Mouse (Mus musculus) liver (tissue): Measurements from ENCODE around the gene Kmt2d.

Source experiments
- DNase-seq: peaks from one replicate; pipeline ENCODE4 v3.0.0-alpha.2; 2020; ENCODE audit warnings: mixed read lengths

The Kmt2d gene

DNA sequence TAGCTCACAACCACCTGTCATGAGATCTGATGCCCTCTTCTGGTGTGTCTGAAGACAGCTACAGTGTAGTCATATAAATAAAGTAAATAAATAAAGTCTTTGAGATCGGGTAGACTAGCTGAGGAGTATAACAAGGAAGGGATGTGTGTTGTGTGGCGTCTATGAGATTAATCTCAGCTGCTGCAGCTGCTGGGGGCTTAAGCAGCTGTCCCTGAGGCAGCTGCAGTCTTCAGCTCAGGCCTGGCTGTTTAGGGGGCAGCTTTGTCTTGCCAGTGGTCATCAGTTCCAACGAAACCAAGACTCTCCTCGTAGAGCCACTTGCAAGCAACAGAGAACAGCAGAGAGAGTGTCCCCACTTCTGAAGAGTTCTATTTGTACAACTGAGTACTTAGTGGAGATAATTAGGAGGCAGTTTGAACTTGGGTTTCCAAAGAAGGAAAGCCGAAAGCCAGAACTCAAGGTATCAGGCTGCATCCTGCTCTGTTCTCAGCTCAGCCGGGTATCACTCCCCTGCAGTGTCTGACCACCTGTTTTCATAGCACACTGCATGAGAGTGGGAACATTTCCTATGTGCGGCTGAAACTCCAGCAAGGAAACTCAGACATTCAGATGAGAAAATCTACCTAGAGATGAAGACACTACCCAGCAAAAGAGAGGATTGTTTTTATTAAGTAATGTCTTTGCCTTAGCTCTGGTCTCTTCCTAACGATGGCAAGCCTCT lies 15.8 kb upstream of the Kmt2d start:
- DNase-seq: no peak

DNA sequence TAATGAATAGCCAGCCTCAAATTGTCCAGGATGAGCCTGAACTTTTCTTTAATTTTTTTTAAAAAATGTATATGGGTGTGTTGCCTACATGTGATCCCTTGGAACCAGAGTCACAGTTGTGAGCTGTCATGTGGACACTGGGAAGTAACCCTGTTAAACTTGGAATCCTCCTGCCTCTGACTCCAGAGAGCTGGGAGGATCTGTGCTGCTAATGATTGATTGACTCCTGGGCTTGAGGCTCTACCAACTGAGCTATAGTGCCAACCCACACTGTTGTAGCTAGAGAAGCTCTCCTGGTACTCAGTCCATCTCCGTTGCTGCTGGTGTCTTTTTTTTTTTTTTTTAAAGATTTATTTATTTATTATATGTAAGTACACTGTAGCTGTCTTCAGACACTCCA lies 13.1 kb upstream of the Kmt2d start:
- DNase-seq: no peak

DNA sequence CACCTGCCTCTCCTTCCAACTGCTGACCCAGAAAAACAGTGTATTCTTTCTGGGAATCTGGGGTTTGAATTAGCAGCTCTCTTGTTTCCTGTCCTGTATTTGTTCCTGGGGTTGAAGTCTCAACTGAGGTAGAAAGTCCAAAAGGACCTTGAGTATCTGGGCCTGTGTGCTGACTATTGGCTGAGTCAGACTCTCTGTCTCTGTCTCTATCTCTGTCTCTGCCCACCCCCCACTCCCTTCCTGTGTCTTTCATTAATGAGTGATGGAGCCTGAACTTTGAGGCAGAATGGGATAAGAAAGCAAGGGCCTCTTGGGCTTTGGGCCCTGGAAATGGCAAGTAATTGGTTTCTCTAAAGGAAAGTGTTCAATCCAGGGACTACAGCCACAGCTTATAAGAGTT lies 12.7 kb upstream of the Kmt2d start:
- no peak for DNase-seq

DNA sequence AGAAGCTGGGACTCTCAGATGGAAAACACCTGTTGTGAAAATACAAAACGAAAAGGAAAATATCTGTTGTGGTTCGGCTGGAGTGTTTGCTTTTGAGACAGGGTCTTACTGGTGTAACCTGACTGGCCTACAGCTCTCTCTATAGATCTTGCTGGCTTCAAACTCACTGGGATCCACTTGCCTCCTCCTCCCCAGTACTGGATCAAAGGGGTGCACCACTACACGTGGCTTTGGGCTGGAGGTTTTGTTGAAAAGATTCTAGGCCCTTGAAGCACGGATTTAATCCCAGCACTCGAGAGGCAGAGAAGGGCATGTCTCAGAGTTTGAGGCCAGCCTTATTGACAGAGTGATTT lies 10.6 kb upstream of the Kmt2d start:
- DNase-seq: no peak

DNA sequence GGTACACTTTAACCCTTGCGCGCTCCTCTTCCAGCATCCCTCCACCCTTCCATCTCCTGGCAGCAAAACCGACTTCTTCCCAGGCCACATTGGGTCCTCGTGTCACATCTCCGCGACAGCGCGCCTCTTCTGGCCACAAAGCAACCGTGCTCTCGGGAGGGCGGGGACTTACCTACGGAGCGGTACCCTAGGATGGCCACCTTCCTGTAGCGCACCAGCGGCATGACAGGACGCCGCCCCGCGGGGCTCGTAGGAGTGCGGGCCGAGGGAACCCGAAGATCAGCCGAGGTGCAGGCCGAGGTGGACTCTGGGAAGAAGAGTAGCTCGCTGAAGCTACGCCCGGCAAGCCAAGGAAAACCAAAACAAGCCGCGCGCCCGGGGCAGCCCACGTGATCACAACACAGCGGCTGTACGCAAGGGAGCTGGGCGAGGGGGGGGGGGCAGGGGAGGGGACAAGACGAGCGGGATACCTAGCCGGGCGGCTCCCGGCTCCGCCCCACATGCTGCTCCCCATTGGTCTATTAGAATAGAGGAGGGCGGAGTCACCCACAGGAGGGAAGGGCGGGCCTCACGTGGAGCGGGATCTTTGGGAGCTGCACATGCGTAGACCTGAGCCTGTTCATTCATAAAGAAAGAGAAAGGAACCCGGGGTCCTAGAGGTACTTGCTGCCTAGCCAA lies 10.1 kb upstream of the Kmt2d start:
- peak; percentile 98 for DNase-seq

DNA sequence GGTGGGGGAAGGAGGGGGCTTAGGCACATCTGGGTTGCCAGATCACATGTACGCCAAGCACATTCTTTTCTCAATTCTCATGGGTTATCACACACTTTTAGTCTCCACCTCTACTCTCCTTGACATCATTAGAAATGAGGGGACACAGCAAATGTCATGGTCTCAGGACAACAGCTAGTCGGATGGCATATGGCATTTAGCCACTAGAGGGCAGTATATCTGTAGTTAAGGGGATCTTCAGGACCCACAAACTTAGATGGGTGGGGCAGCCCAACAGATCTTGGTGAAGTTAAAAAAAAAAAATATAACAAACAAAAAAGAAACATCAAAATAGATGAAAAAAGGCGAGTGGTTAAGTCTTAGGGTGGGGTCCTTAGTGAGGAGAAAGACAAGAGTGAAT lies 6.3 kb upstream of the Kmt2d start:
- peak; percentile 73 for DNase-seq

DNA sequence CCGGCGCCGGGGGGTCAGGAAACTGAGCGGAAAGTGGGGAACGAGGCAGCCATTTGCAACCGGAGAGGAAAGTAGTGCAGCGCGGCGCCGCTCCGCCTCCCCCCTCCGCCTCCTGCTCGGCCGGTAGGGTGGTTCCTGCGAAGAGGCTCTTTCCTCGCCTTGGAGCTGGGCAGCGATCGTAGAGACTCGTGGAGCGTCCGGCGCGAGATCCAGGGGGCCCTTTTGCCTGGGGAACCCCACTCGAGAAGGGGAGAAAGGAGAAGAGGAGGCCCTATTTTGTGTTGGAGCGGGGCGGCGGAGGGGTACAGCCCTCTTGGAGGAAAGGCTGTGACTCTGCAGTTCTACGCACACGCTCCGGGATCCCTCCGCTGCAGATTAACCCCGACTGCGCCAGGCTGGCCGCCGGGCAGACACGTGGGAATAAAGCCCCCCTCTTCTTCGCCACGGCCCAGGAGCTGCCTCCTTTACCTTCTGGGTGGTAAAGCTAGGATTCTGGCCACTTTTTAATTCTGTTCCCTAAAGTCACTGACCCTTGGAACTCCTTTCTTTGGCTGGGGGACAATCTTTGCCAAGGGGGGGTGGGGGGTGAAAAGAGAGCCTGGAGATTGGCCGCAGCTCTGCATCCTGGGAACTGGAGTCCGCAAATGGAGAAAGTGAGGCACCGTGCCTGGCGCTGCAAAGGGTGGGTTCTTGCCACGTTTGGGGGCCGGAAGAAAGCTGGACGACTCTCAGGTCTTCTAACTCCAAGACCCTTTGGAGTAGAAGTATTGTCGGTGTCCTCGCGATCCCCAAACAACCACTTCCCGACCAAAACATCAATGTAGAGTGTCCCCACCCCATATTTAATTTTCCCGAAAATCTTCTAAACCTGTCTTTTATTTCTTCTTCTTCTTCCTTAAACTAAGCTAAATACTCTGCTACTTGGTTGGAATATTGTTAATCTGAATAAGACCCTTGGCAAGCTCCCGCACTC lies 1.2 kb upstream of the Kmt2d start:
- DNase-seq: peak; percentile 94

DNA sequence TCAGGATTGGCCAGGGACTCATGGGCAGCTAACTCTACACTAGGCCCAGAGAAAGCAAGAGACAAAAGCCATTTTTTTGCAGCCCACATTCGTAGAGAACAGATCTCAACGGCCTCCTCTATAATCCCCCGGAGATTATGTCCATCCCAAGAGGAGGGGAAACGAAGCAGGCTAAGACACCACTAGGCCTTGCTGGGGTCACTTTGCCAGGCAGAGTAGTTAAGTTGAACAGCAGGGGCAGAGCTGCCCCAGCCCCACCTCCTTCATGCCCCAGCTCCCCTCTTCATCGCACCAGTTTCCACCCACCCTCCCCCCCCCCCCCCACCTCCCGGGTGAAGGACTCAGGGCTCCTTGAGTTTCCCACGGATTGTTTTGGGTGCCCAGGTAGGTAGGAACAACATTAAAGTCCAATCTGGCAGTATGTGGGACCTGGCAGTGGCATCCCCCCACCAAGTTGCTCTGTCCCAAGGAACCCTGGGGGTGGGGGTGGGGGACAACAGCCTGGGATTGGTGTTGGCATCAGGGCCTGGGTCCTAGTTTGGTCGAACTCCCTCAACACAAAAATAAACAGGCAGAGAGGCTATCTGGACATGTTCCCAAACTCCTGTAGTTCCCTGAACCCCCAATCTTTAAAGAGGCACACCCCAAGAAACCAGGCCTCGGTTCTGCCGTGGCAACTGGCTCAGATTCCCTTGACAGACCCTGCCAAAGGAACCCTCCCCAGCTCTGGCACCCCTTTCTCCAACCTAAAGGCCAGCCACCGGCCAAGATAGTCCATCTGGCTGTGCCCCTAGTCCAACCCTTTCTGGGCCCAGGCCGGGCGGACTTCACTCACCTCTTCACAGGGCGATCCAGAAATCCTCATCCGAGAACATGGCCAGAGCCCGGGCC lies 580 bp downstream of the Kmt2d start:
- peak; percentile 40 for DNase-seq

DNA sequence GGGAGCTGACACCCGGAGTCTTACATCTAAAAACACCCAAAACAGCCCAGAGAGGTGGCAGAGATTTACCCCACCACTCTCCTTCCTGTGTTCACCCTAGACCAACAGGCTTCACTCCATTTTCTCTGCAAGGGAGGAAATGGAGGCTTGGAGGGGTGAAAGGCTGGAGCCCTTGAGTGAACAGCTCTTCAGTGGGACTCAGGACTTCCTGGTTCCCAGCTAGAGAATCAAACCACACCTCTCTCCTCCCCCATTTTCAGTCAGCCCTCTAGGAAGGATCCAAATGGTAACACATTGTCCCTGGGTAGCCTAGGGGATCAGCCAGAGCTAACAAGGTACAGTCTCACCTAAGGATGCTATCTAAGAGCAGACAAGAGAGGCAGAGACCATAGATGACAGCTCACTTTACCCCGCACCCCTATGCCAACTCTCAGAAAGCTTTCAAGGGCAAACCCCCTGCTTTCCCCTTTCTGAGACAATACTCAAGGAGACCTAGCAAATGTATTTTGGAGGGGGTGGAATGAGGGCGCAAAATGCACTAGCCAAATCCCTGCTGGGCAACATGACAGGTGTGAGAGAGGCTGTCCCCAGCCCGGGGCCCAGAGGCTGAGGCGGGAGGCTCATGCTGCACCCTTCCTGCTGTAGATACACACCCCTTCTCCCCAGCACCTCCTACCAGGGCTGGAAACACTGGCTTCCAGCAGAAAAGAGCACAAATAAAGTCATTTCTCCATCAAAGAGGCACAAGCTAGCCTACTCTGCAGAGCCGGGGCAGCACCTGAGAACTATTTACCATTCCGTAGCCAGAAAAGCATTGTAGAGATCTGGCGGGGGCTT lies 1.4 kb downstream of the Kmt2d start:
- peak; percentile 50 for DNase-seq

DNA sequence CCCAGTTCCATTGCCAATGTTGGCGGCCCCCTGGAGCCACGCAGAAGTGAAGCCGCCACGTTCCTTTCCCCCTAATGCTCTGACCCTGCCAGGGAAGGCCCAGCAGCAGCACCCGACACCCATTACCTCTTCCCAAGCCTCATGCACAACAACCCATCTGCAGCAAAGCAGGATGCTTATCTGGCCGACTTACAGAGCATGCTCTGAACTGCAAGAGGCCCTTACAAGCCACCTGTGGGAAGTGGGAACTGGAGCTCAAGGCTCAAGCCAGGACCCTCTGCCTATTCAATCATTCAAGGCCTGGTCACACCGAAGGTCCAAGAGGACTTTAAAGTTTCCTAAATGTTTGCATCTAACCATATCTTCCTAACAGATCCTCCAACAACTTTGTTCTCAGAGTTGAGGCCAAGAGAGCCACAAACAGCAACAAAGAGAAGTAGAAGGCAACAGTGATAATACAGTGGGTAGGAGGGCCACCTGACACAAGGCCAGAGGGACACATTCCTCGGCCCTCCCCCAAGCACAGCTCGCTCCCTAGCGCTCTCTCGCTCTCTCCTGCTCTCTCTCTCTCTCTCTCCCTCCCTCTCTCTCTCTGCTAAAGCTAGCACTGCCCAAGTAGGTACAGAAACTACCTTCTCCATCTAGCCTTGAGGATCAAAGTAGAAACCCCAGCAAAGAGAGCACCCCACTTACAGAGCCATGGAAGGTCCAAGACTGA lies 2.5 kb downstream of the Kmt2d start:
- no peak for DNase-seq

DNA sequence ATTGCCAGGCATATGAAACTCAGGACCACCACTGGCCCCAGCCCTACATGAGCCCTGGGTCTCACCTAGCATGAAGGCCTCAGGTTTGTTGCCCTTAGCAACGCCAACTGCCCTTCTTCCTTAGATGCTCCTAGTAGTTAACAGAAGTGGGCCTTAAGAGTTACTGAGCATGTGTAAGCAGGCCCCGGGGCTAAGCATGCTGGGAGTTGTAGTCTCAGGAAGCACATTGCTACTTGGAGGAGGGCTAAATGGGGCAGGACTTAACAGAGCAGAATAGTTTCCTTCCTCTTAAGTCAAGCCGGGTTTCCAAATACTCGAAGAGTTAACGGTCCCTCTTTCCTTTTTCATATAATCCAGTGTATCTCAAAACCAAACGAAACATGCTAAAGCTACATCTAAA lies 3.7 kb downstream of the Kmt2d start:
- peak; percentile 42 for DNase-seq

DNA sequence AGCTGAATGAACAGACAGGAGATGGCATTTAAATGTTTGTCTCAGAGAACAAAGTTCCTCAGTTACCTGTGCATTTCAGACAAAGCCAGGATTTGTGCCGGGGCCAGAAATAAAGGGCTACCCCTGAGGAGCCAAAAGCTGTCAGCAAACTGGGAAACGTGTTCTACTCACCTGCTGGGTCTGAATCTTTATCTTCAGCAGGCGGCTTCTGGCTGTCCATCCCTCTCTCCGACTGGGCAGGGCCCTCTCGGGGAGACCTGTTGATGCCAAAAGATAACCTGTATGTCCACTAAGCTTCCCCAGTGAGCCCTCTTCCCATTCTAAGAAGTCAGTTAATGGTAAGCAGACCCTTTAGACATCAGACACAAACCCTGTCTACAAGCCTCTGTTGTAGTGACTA lies 4.5 kb downstream of the Kmt2d start:
- DNase-seq: no peak

DNA sequence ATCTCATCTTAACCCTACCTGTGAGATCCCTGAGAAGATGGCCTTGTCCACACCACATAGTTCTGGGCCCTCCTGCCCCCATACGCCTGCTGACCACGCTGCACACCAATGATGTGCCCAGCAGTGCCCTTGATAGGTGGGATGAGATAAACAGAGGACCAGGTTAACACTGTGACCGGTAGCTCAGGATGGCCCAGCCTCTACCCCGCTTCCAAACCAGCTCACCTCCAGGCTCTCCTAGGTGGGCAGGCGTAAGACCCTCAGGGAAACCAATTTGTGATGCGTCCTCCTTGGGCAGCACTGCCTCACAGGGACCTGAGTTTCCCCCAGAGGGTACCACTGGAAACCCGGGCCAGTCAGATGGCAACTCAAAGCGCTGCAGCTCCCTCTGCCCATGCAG lies 5.2 kb downstream of the Kmt2d start:
- DNase-seq: no peak

DNA sequence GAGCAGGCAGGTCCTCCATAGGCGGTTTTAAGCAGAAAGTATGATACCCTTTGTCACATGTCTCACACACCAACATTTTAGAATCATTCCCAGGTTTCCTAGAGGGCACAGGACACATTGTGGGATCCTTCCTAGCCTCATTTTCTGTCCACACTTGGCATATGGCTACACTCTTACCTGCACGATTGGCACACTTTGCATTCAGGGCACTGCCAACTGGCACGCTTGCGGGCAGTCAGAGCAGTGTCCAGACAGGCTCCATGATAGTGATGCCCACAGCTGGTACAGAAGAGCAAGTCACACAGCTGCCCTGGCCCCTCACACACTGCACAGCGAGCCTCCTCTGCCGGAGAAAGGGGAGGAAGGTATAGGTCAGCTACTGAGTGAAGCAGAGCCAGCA lies 6.1 kb downstream of the Kmt2d start:
- DNase-seq: no peak

DNA sequence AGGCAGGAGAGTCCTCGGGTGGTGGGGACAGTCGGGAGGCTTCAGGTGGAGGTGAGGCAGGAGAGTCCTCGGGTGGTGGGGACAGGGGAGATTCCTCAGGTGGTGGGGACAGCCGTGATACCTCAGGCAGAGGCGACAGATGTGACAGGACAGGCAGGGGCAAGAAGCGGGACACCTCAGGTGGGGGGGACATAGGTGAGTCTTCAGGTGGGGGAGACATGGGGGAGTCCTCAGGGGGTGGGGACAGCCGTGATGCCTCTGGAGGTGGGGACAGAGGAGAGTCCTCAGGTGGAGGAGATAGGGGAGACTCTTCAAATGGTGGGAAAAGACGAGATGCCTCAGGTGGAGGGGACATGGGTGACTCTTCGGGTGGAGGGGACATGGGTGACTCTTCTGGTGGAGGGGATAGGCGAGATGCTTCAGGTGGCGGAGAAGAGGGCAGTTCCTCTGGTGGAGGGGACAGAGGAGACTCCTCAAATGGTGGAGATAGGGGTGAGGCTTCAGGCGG lies 7.5 kb downstream of the Kmt2d start:
- DNase-seq: no peak

DNA sequence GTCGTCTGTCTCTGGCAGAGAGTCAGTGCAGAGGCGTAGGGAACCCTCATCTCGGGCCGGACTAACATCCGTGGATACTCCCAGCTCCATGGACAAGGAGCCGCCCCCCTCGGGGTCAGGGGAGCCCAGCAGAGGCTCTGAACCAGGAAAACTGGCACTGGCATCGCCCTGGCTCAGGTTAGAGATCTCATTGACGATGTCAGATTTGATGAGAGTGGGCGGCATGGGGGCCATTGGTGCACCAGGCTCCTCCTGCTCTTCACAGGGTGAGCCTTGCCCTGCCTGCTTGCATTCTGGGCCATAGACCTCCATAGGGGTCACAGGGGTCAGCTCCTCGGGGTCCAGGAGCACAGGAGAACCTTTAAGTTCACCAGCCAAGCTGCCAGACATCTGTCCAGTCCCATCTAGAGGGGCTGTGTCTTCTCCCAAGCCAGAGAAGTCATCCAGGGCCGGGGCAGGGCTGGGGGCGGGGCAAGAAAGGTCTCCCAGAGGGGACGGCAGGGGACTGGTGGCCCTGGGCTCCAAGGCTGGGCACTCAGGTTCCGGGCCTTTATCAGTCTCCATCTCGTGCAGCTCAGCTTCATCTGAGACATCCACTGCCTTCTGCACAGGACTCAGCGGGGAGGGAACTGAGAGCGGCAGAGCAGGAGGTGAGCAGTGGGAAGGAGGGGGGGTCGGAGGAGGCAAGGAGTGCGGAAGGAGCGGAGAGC lies 9.1 kb downstream of the Kmt2d start:
- DNase-seq: no peak

DNA sequence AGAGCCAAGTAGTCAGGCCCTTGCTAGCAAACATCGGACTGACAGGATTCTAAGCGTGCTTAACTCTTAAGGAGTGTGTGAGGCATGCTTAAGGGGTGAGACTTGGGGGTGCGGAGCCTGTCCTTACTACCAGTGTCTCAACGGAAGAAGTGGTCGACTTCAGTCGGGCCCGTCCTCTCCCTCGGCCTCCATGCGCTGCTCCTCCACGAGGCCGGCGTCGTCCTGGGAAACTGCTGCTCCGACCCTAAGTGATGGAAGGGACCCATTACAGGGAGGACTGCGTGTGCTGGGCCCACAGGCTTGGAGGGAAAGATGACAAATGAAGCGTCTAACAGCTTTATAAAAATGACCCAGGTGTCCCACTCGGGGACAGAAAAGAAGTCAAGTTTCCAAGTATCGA lies 10.1 kb downstream of the Kmt2d start:
- no peak for DNase-seq

DNA sequence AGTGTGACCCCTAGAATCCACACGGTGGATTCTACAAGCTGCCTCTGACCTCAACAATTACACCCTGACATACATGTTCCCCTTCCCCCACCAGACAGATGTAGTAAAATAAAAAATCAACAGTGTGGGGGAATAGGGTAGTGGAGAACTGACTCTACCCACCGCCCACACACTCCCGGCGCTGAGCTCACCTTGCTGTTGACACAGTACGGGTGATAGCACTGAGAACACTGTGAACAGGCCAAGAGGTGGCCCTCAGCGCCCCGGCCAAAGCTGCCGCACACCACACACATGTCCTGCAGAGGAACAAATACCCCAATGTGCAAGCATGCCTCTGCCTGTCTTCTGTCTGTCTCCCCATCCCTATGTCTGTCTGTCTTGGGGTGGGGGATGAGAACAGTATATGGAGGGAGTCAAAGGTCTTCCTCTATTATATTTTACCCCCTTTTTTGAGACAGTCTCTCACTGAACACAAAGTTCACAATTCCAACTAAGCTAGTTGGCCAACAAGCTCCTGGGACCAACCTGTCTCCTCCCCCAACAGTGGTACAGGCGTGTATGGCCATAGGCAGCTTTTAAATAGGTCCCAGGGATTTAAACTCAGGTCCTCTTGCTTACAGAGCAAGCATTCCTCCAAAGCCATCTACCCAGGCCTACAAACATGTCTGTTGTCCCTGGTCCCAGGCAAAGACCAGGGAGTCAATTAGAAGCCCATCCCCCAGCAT lies 11.5 kb downstream of the Kmt2d start:
- no peak for DNase-seq

DNA sequence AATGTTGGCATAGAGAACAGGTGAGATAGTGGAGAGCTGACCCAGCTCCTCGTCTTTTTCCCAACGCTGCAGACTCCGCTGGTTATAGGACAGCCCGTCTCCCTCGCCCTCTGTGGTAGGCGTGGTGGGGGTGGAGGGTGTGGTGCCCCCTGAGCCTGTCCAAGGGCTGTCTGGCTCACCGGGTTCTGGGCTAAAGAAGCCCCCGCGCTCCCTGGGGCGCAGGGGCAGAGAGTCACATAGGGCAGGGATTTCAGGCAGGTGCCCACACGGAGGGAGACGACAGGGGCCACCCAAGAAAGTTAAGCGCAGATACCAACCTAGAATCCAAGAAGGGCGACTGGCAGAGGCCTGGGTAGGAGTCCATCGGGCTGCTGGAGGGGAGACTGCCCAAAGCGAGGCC lies 16.8 kb downstream of the Kmt2d start:
- DNase-seq: no peak
